Mouse (Mus musculus): ENCODE data around the gene Kank2. TPM values are rescaled to one million over a fixed set of nuclear protein-coding genes. Genes with fewer than 3 reads are reported as not detected.

Kank2 gene
- polyA plus RNA-seq, 1 experiment from 2014 or later, result 9.9 TPM

GRCm38 (mm10) chr9:21750370-21750769, 48.2 kb downstream of the Kank2 start:
- no peak for ATAC-seq
- WGBS, result 88% methylated on average over 3 of the region's 3 CpGs
- H3K36me3 ChIP-seq (ENCODE audit: control insufficient read depth, insufficient read depth, low read length), result peaks cover 35% of the 10 kb centered on the region
- H3K9ac ChIP-seq (ENCODE audit: low read depth, low read length), result no peak overlapping the region
- no peaks in the 10 kb centered on the region for H3K9me3 ChIP-seq (ENCODE audit: control insufficient read depth, low read length)
- no peak overlapping the region for H3K27ac ChIP-seq (ENCODE audit: low read length)
- H3K4me2 ChIP-seq (ENCODE audit: low read depth, low read length), result no peak overlapping the region
- H3K4me3 ChIP-seq (ENCODE audit: low read length), result no peak overlapping the region
- no peaks in the 10 kb centered on the region for H3K27me3 ChIP-seq (replicated peaks; ENCODE audit: control insufficient read depth, insufficient read depth, low read length)
- peaks cover 30% of the 10 kb centered on the region for H3K4me1 ChIP-seq (ENCODE audit: control insufficient read depth, insufficient read depth, low read length)

- Histone ChIP-seq H3K4me1 (ENCODE audit: control insufficient read depth, insufficient read depth, low read length) (peaks cover 26% of the 10 kb centered on the region), H3K9me3 (ENCODE audit: control insufficient read depth, low read length) (no peaks in the 10 kb centered on the region), H3K4me2 (ENCODE audit: low read depth, low read length) (no peak overlapping the region), H3K36me3 (ENCODE audit: control insufficient read depth, insufficient read depth, low read length) (peaks cover 40% of the 10 kb centered on the region), H3K4me3 (ENCODE audit: low read length) (no peak overlapping the region), H3K27me3 (replicated peaks; ENCODE audit: control insufficient read depth, insufficient read depth, low read length) (no peaks in the 10 kb centered on the region), H3K9ac (ENCODE audit: low read depth, low read length) (no peak overlapping the region), H3K27ac (ENCODE audit: low read length) (no peak overlapping the region)
- no peak for ATAC-seq
- 85% methylated on average over 6 of the region's 6 CpGs for WGBS
Observed at GRCm38 (mm10) chr9:21749382-21750118, 49.0 kb downstream of the Kank2 start.

- no peak overlapping the region for H3K27ac ChIP-seq (ENCODE audit: low read length)
- no peak for ATAC-seq
- H3K36me3 ChIP-seq (ENCODE audit: control insufficient read depth, insufficient read depth, low read length), result peaks cover 50% of the 10 kb centered on the region
Observed at GRCm38 (mm10) chr9:21748491-21748890, 50.1 kb downstream of the Kank2 start.

GRCm38 (mm10) chr9:21748033-21748432, 50.5 kb downstream of the Kank2 start:
- no peak overlapping the region for H3K9ac ChIP-seq (ENCODE audit: low read depth, low read length)
- H3K4me2 ChIP-seq (ENCODE audit: low read depth, low read length), result no peak overlapping the region
- H3K9me3 ChIP-seq (ENCODE audit: control insufficient read depth, low read length), result no peaks in the 10 kb centered on the region
- H3K27ac ChIP-seq (ENCODE audit: low read length), result 0 out of 2 replicates have a peak overlapping the region, but pooled peaks have one; percentile 16
- 44% methylated on average over 7 of the region's 7 CpGs for WGBS
- H3K4me3 ChIP-seq (ENCODE audit: low read length), result no peak overlapping the region
- H3K27me3 ChIP-seq (replicated peaks; ENCODE audit: control insufficient read depth, insufficient read depth, low read length), result no peaks in the 10 kb centered on the region
- H3K36me3 ChIP-seq (ENCODE audit: control insufficient read depth, insufficient read depth, low read length), result peaks cover 50% of the 10 kb centered on the region
- H3K4me1 ChIP-seq (ENCODE audit: control insufficient read depth, insufficient read depth, low read length), result peaks cover 14% of the 10 kb centered on the region
- no peak for ATAC-seq

More at GRCm38 (mm10) chr9:21748491-21748890, 50.1 kb downstream of the Kank2 start:
- H3K4me1 ChIP-seq (ENCODE audit: control insufficient read depth, insufficient read depth, low read length), result peaks cover 17% of the 10 kb centered on the region
- H3K27me3 ChIP-seq (replicated peaks; ENCODE audit: control insufficient read depth, insufficient read depth, low read length), result no peaks in the 10 kb centered on the region
- 82% methylated on average over 10 of the region's 10 CpGs for WGBS
- H3K4me2 ChIP-seq (ENCODE audit: low read depth, low read length), result no peak overlapping the region
- H3K4me3 ChIP-seq (ENCODE audit: low read length), result no peak overlapping the region
- peak overlapping the region; percentile 7; the same call in 1 of the 2 replicates for H3K9ac ChIP-seq (ENCODE audit: low read depth, low read length)
- H3K9me3 ChIP-seq (ENCODE audit: control insufficient read depth, low read length), result no peaks in the 10 kb centered on the region

- Histone ChIP-seq H3K4me1 (ENCODE audit: control insufficient read depth, insufficient read depth, low read length) (peaks cover 7% of the 10 kb centered on the region), H3K9me3 (ENCODE audit: control insufficient read depth, low read length) (no peaks in the 10 kb centered on the region), H3K27ac (ENCODE audit: low read length) (no peak overlapping the region; the same call in 1 of the 2 replicates), H3K4me3 (ENCODE audit: low read length) (no peak overlapping the region), H3K36me3 (ENCODE audit: control insufficient read depth, insufficient read depth, low read length) (peaks cover 55% of the 10 kb centered on the region), H3K9ac (ENCODE audit: low read depth, low read length) (no peak overlapping the region), H3K4me2 (ENCODE audit: low read depth, low read length) (no peak overlapping the region), H3K27me3 (replicated peaks; ENCODE audit: control insufficient read depth, insufficient read depth, low read length) (no peaks in the 10 kb centered on the region)
- WGBS, result 85% methylated on average over 3 of the region's 3 CpGs
- no peak for ATAC-seq
Observed at GRCm38 (mm10) chr9:21747238-21747774, 51.2 kb downstream of the Kank2 start.

- Histone ChIP-seq H3K4me3 (ENCODE audit: low read length) (no peak overlapping the region), H3K36me3 (ENCODE audit: control insufficient read depth, insufficient read depth, low read length) (peaks cover 67% of the 10 kb centered on the region), H3K27me3 (replicated peaks; ENCODE audit: control insufficient read depth, insufficient read depth, low read length) (no peaks in the 10 kb centered on the region), H3K9ac (ENCODE audit: low read depth, low read length) (no peak overlapping the region), H3K4me2 (ENCODE audit: low read depth, low read length) (no peak overlapping the region), H3K27ac (ENCODE audit: low read length) (no peak overlapping the region), H3K9me3 (ENCODE audit: control insufficient read depth, low read length) (no peaks in the 10 kb centered on the region), H3K4me1 (ENCODE audit: control insufficient read depth, insufficient read depth, low read length) (no peaks in the 10 kb centered on the region)
- WGBS, result 91% methylated on average over 11 of the region's 11 CpGs
- ATAC-seq, result no peak
Observed at GRCm38 (mm10) chr9:21741514-21741913, 57.0 kb downstream of the Kank2 start.

GRCm38 (mm10) chr9:21740427-21740826, 58.1 kb downstream of the Kank2 start:
- H3K27me3 ChIP-seq (replicated peaks; ENCODE audit: control insufficient read depth, insufficient read depth, low read length), result no peaks in the 10 kb centered on the region
- no peak overlapping the region for H3K27ac ChIP-seq (ENCODE audit: low read length)
- H3K4me1 ChIP-seq (ENCODE audit: control insufficient read depth, insufficient read depth, low read length), result no peaks in the 10 kb centered on the region
- H3K4me3 ChIP-seq (ENCODE audit: low read length), result no peak overlapping the region
- H3K9me3 ChIP-seq (ENCODE audit: control insufficient read depth, low read length), result no peaks in the 10 kb centered on the region
- 92% methylated on average over 14 of the region's 14 CpGs for WGBS
- H3K36me3 ChIP-seq (ENCODE audit: control insufficient read depth, insufficient read depth, low read length), result peaks cover 62% of the 10 kb centered on the region
- no peak overlapping the region for H3K4me2 ChIP-seq (ENCODE audit: low read depth, low read length)
- no peak for ATAC-seq
- H3K9ac ChIP-seq (ENCODE audit: low read depth, low read length), result no peak overlapping the region

GRCm38 (mm10) chr9:21738776-21739175, 59.8 kb downstream of the Kank2 start:
- Histone ChIP-seq H3K9ac (ENCODE audit: low read depth, low read length) (no peak overlapping the region), H3K4me3 (ENCODE audit: low read length) (no peak overlapping the region), H3K4me1 (ENCODE audit: control insufficient read depth, insufficient read depth, low read length) (0 out of 2 replicates have a peak, but pooled peaks cover 1% of the 10 kb centered on the region), H3K4me2 (ENCODE audit: low read depth, low read length) (no peak overlapping the region), H3K27ac (ENCODE audit: low read length) (no peak overlapping the region), H3K9me3 (ENCODE audit: control insufficient read depth, low read length) (no peaks in the 10 kb centered on the region), H3K27me3 (replicated peaks; ENCODE audit: control insufficient read depth, insufficient read depth, low read length) (no peaks in the 10 kb centered on the region), H3K36me3 (ENCODE audit: control insufficient read depth, insufficient read depth, low read length) (peaks cover 63% of the 10 kb centered on the region)
- 82% methylated on average over 7 of the region's 7 CpGs for WGBS
- no peak for ATAC-seq

GRCm38 (mm10) chr9:21737188-21737587, 61.4 kb downstream of the Kank2 start:
- Histone ChIP-seq H3K36me3 (ENCODE audit: control insufficient read depth, insufficient read depth, low read length) (peaks cover 69% of the 10 kb centered on the region), H3K27ac (ENCODE audit: low read length) (peak overlapping the region; percentile 51)
- ATAC-seq, result no peak

More at GRCm38 (mm10) chr9:21737188-21737587, 61.4 kb downstream of the Kank2 start:
- Histone ChIP-seq H3K4me1 (ENCODE audit: control insufficient read depth, insufficient read depth, low read length) (0 out of 2 replicates have a peak, but pooled peaks cover 6% of the 10 kb centered on the region), H3K27me3 (replicated peaks; ENCODE audit: control insufficient read depth, insufficient read depth, low read length) (no peaks in the 10 kb centered on the region), H3K4me3 (ENCODE audit: low read length) (no peak overlapping the region), H3K9me3 (ENCODE audit: control insufficient read depth, low read length) (no peaks in the 10 kb centered on the region), H3K9ac (ENCODE audit: low read depth, low read length) (0 out of 2 replicates have a peak overlapping the region, but pooled peaks have one; percentile 34), H3K4me2 (ENCODE audit: low read depth, low read length) (no peak overlapping the region)
- 88% methylated on average over 10 of the region's 10 CpGs for WGBS

Data from intestine, embryonic 16.5 days (tissue).